Mouse (Mus musculus): ENCODE results near the gene Tmem9b.

The Tmem9b gene

GRCm38 (mm10) chr7:109752008-109752925 is at the start of gene Tmem9b:
TSS of gene Tmem9b (minus strand) at chr7:109752875.
- DNase-seq, result peak; percentile 81

GRCm38 (mm10) chr7:109800626-109801025 is 48.0 kb upstream of the Tmem9b start:
- no peak for DNase-seq

GRCm38 (mm10) chr7:109799168-109799567 is 46.5 kb upstream of the Tmem9b start:
- DNase-seq, result no peak

GRCm38 (mm10) chr7:109795564-109795963 is 42.9 kb upstream of the Tmem9b start:
- no peak for DNase-seq

GRCm38 (mm10) chr7:109794556-109794955 is 41.9 kb upstream of the Tmem9b start:
- no peak for DNase-seq

- DNase-seq, result peak; percentile 70
Measured at GRCm38 (mm10) chr7:109792759-109793158, 40.1 kb upstream of the Tmem9b start.

- DNase-seq, result no peak
Measured at GRCm38 (mm10) chr7:109790818-109791217, 38.1 kb upstream of the Tmem9b start.

- no peak for DNase-seq
Measured at GRCm38 (mm10) chr7:109787860-109788259, 35.2 kb upstream of the Tmem9b start.

GRCm38 (mm10) chr7:109783281-109783680 is 30.6 kb upstream of the Tmem9b start:
- DNase-seq, result no peak

GRCm38 (mm10) chr7:109781470-109782203 is 29.0 kb upstream of the Tmem9b start, which contains the start of gene Nrip3:
TSS of gene Nrip3 (minus strand) at chr7:109782025.
- DNase-seq, result peak; percentile 77

GRCm38 (mm10) chr7:109781087-109781469 is 28.4 kb upstream of the Tmem9b start:
- no peak for DNase-seq

GRCm38 (mm10) chr7:109772251-109772650 is 19.6 kb upstream of the Tmem9b start:
- no peak for DNase-seq

- DNase-seq, result no peak
Measured at GRCm38 (mm10) chr7:109768699-109769383, 16.2 kb upstream of the Tmem9b start.

- no peak for DNase-seq
Measured at GRCm38 (mm10) chr7:109767575-109768350, 15.1 kb upstream of the Tmem9b start.

- no peak for DNase-seq
Measured at GRCm38 (mm10) chr7:109764009-109764408, 11.3 kb upstream of the Tmem9b start.

GRCm38 (mm10) chr7:109756291-109756690 is 3.6 kb upstream of the Tmem9b start:
- DNase-seq, result no peak

GRCm38 (mm10) chr7:109754034-109754433 is 1.4 kb upstream of the Tmem9b start:
- DNase-seq, result no peak

GRCm38 (mm10) chr7:109751427-109752007 is 1.2 kb downstream of the Tmem9b start:
- peak; percentile 23 for DNase-seq

GRCm38 (mm10) chr7:109747747-109748146 is 4.9 kb downstream of the Tmem9b start:
- no peak for DNase-seq

- no peak for DNase-seq
Measured at GRCm38 (mm10) chr7:109741703-109742102, 11.0 kb downstream of the Tmem9b start.

- no peak for DNase-seq
Measured at GRCm38 (mm10) chr7:109741060-109741459, 11.6 kb downstream of the Tmem9b start.

- no peak for DNase-seq
Measured at GRCm38 (mm10) chr7:109739822-109740370, 12.8 kb downstream of the Tmem9b start.
